Mouse (Mus musculus): ENCODE measurements around the gene Atp8a2. TPM values are rescaled to one million over a fixed set of nuclear protein-coding genes. Genes with fewer than 3 reads are reported as not detected.

Atp8a2 gene
- total and polyA plus RNA-seq, 3 experiments: 0.11 TPM; not detected in 2

GRCm38 (mm10) chr14:59987975-59988374 lies 209.0 kb downstream of the Atp8a2 start:
- peaks cover 10% of the 10 kb centered on the region for H3K9me3 ChIP-seq (replicated peaks)
- H3K4me3 ChIP-seq (ENCODE audit: low read depth, low read length): no peak overlapping the region
- TF ChIP-seq GATA2 (IDR thresholded peaks at IDR 0.05; ENCODE audit: borderline replicate concordance, low read depth, low read length) (no peak), TAL1 (conservative IDR thresholded peaks at IDR 0.05; ENCODE audit: low read depth, low read length) (no peak), POLR2AphosphoS5 (IDR thresholded peaks at IDR 0.05; ENCODE audit: insufficient replicate concordance, low read depth, low read length) (no peak), GATA1 (IDR thresholded peaks at IDR 0.05; ENCODE audit: borderline replicate concordance, low read length) (no peak), CTCF (IDR thresholded peaks at IDR 0.05; ENCODE audit: low read depth, low read length) (no peak)
- ATAC-seq (ENCODE audit: extremely low read depth, insufficient number of reproducible peaks, low FRiP score, poor library complexity, severe bottlenecking) (no peak), DNase-seq (ENCODE audit: low spot score) (no peak)
- H3K36me3 ChIP-seq (replicated peaks): no peaks in the 10 kb centered on the region
- H3K27me3 ChIP-seq (ENCODE audit: insufficient read depth, low read length): no peaks in the 10 kb centered on the region
- no peaks in the 10 kb centered on the region for H3K4me1 ChIP-seq (ENCODE audit: insufficient read depth, low read depth, low read length)

DNA sequence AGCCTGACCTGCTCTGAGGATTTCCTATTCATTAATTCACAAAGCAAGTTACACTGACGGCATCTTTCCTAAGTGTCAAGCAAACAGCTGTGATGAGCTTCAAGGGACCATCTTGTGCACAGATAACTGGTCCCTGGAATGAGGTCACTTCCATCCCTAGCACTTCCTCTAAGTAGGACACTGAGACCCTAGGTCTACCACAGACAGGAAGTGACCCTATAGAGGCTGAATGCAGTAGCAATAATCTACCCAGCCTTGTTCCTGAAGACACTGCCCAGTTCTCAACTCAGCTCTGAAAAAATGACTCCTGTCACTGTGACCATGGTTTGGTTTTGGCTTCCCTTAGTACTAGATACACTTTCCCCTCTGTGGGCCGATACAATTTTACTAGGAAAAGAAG lies 219.0 kb downstream of the Atp8a2 start:
- Histone ChIP-seq H3K4me1 (ENCODE audit: insufficient read depth, low read depth, low read length) (no peaks in the 10 kb centered on the region), H3K36me3 (replicated peaks) (no peaks in the 10 kb centered on the region)
- ATAC-seq (ENCODE audit: extremely low read depth, insufficient number of reproducible peaks, low FRiP score, poor library complexity, severe bottlenecking): no peak

GRCm38 (mm10) chr14:59971221-59971730 lies 225.7 kb downstream of the Atp8a2 start:
- H3K4me3 ChIP-seq (ENCODE audit: low read depth, low read length): no peak overlapping the region
- H3K4me1 ChIP-seq (ENCODE audit: insufficient read depth, low read depth, low read length): no peaks in the 10 kb centered on the region
- DNase-seq (ENCODE audit: low spot score): no peak
- H3K9me3 ChIP-seq (replicated peaks): peaks cover 14% of the 10 kb centered on the region; the same call in 1 of the 2 replicates
- no peak for ATAC-seq (ENCODE audit: extremely low read depth, insufficient number of reproducible peaks, low FRiP score, poor library complexity, severe bottlenecking)
- no peaks in the 10 kb centered on the region for H3K27me3 ChIP-seq (ENCODE audit: insufficient read depth, low read length)
- no peaks in the 10 kb centered on the region for H3K36me3 ChIP-seq (replicated peaks)
- no peak for TF ChIP-seq GATA1 (IDR thresholded peaks at IDR 0.05; ENCODE audit: borderline replicate concordance, low read length)

More for the DNA sequence above, 219.0 kb downstream of the Atp8a2 start:
- H3K4me3 ChIP-seq (ENCODE audit: low read depth, low read length): no peak overlapping the region
- TF ChIP-seq GATA1 (IDR thresholded peaks at IDR 0.05; ENCODE audit: borderline replicate concordance, low read length) (no peak), CTCF (IDR thresholded peaks at IDR 0.05; ENCODE audit: low read depth, low read length) (no peak), TAL1 (conservative IDR thresholded peaks at IDR 0.05; ENCODE audit: low read depth, low read length) (no peak), GATA2 (IDR thresholded peaks at IDR 0.05; ENCODE audit: borderline replicate concordance, low read depth, low read length) (no peak), POLR2AphosphoS5 (IDR thresholded peaks at IDR 0.05; ENCODE audit: insufficient replicate concordance, low read depth, low read length) (no peak)
- H3K27me3 ChIP-seq (ENCODE audit: insufficient read depth, low read length): no peaks in the 10 kb centered on the region
- no peak for DNase-seq (ENCODE audit: low spot score)
- H3K9me3 ChIP-seq (replicated peaks): peaks cover 2% of the 10 kb centered on the region; the same call in 1 of the 2 replicates

DNA sequence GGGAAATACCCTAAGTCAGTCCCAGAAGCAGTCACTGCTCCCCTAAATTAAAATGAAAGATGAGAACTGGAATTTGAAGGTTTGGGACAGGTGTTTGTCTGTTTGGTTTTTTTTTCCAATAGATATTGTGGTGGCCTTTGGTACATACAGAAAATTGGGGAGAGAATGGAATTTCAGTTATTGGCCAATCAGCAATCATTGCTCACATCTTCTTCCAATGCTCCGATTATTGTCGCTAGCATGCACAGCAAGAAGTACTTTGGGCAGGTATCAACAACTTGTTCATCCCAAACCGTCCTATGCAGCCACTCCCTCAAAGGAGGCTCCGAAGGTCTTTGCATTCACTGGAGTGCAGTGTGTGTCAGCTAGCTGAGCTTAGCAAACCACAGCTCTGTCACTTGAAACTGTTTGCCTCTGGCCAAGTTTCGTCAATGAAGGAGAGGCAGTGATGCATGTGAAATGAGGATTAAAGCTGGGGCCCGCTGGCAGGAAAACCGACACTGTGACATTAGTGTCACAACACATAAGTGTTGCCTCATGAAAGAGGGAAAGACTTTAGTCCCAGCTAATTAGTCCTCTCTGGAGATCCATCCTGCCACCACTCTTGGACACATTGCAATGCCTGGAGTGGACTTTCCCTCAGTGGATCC lies 227.4 kb downstream of the Atp8a2 start:
- Histone ChIP-seq H3K4me1 (ENCODE audit: insufficient read depth, low read depth, low read length) (no peaks in the 10 kb centered on the region), H3K27me3 (ENCODE audit: insufficient read depth, low read length) (no peaks in the 10 kb centered on the region), H3K4me3 (ENCODE audit: low read depth, low read length) (no peak overlapping the region), H3K9me3 (replicated peaks) (peaks cover 14% of the 10 kb centered on the region; the same call in 1 of the 2 replicates), H3K36me3 (replicated peaks) (no peaks in the 10 kb centered on the region)
- DNase-seq (ENCODE audit: low spot score): no peak
- no peak for ATAC-seq (ENCODE audit: extremely low read depth, insufficient number of reproducible peaks, low FRiP score, poor library complexity, severe bottlenecking)
- TF ChIP-seq POLR2AphosphoS5 (IDR thresholded peaks at IDR 0.05; ENCODE audit: insufficient replicate concordance, low read depth, low read length) (no peak), GATA2 (IDR thresholded peaks at IDR 0.05; ENCODE audit: borderline replicate concordance, low read depth, low read length) (no peak), CTCF (IDR thresholded peaks at IDR 0.05; ENCODE audit: low read depth, low read length) (no peak), TAL1 (conservative IDR thresholded peaks at IDR 0.05; ENCODE audit: low read depth, low read length) (no peak), GATA1 (IDR thresholded peaks at IDR 0.05; ENCODE audit: borderline replicate concordance, low read length) (no peak)

- H3K4me3 ChIP-seq (ENCODE audit: low read depth, low read length): no peak overlapping the region
- H3K36me3 ChIP-seq (replicated peaks): no peaks in the 10 kb centered on the region
- DNase-seq (ENCODE audit: low spot score): no peak
- no peaks in the 10 kb centered on the region for H3K4me1 ChIP-seq (ENCODE audit: insufficient read depth, low read depth, low read length)
- H3K27me3 ChIP-seq (ENCODE audit: insufficient read depth, low read length): no peaks in the 10 kb centered on the region
- no peak for ATAC-seq (ENCODE audit: extremely low read depth, insufficient number of reproducible peaks, low FRiP score, poor library complexity, severe bottlenecking)
- H3K9me3 ChIP-seq (replicated peaks): peaks cover 17% of the 10 kb centered on the region
- TF ChIP-seq CTCF (IDR thresholded peaks at IDR 0.05; ENCODE audit: low read depth, low read length): no peak
- TF ChIP-seq TAL1 (conservative IDR thresholded peaks at IDR 0.05; ENCODE audit: low read depth, low read length): no peak
- no peak for TF ChIP-seq GATA2 (IDR thresholded peaks at IDR 0.05; ENCODE audit: borderline replicate concordance, low read depth, low read length)
- no peak for TF ChIP-seq POLR2AphosphoS5 (IDR thresholded peaks at IDR 0.05; ENCODE audit: insufficient replicate concordance, low read depth, low read length)
Measured at GRCm38 (mm10) chr14:59967847-59968550, 229.0 kb downstream of the Atp8a2 start.

- Histone ChIP-seq H3K9me3 (replicated peaks) (peaks cover 17% of the 10 kb centered on the region), H3K4me1 (ENCODE audit: insufficient read depth, low read depth, low read length) (no peaks in the 10 kb centered on the region), H3K4me3 (ENCODE audit: low read depth, low read length) (no peak overlapping the region), H3K36me3 (replicated peaks) (no peaks in the 10 kb centered on the region), H3K27me3 (ENCODE audit: insufficient read depth, low read length) (no peaks in the 10 kb centered on the region)
- no peak for DNase-seq (ENCODE audit: low spot score)
- no peak for TF ChIP-seq GATA2 (IDR thresholded peaks at IDR 0.05; ENCODE audit: borderline replicate concordance, low read depth, low read length)
- TF ChIP-seq TAL1 (conservative IDR thresholded peaks at IDR 0.05; ENCODE audit: low read depth, low read length): no peak
- no peak for TF ChIP-seq CTCF (IDR thresholded peaks at IDR 0.05; ENCODE audit: low read depth, low read length)
- no peak for TF ChIP-seq GATA1 (IDR thresholded peaks at IDR 0.05; ENCODE audit: borderline replicate concordance, low read length)
- no peak for TF ChIP-seq POLR2AphosphoS5 (IDR thresholded peaks at IDR 0.05; ENCODE audit: insufficient replicate concordance, low read depth, low read length)
- no peak for ATAC-seq (ENCODE audit: extremely low read depth, insufficient number of reproducible peaks, low FRiP score, poor library complexity, severe bottlenecking)
Measured at GRCm38 (mm10) chr14:59966981-59967380, 230.0 kb downstream of the Atp8a2 start.
